Mouse (Mus musculus) kidney, postnatal 25 days (tissue): ENCODE data around the gene Nkpd1.
"Not testable (repeated sequence)": the region's sequence is repeated elsewhere in the genome, so short reads cannot be mapped to it uniquely, and the experiment has no call there.

Experiments
- DNase-seq, 2 experiments: peaks; one replicate each; pipeline ENCODE4 v3.0.0; 2021; ENCODE audit warnings: mixed read lengths in 2 of 2

The Nkpd1 gene

DNA sequence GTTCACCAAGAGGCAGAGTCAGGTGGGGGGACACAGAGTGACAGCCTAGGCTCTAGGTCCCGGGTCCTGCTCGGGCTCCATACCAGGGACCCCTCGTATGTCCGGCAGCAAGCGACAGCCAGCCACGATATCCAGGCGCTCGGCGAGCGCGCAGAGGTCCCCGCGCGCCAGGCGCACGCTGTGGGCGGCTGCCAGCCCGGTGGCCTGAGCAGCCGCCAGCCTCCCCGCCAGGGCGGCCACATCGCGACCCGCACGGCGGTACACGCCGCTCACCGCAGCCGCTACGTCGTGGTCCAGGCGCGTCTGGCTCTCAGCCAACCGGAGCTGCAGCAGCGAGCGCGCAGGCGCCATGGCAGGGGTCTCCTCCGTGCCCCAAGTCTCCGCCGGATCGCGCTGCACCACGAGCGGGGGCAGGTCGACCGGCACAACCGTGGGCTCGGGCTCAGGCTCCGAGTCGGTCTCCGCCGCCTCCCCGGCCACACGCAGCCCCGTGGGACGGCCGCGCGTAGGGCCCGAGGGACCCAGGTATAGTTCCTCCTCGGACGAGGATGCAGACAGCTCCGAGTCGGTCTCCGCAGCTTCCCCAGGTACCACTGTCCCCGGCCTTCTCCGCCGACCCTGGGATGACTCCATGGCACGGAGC is 10.5 kb upstream of the Nkpd1 start:
- DNase-seq, result peak; percentile 68

- no peak for DNase-seq
Observed at GRCm38 (mm10) chr7:19507612-19507981, 10.0 kb upstream of the Nkpd1 start.

GRCm38 (mm10) chr7:19508150-19508923 is 9.3 kb upstream of the Nkpd1 start, which contains the start of the genes Bloc1s3 and Trappc6a:
Bloc1s3 (minus strand) TSS chr7:19508367.
Trappc6a (plus strand) TSS chr7:19508395.
- peak; percentile 95 to 97 for DNase-seq

DNA sequence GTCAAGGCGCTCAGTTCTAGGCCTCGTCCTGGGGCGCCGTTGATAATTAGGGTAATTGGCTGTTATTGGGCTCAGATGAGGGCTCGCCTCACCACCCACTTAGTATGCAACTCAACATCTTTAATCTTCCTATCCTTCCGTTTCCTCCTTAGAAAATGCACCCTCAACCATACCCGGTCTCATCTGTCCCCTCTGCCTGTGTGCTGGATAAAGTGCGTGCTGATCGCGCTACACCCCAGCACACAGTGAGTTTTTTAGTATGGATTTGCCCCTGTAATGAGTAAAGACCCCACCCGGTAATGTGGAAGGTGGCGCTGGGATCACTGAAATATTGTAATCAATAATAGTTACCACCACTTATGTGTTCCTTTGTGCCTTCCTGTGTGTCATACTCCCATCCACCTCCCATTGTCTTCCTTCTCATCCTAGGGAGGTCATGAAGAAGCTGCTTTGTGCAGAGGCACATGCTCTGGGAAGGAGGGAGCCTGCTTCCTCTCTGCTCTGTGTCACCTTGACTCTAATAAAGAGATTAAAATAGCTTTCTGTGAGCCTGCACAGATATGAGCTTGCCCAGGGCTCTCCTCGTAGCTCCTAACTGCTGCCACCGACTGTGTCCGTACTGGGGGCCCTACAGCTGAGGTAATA is 8.6 kb upstream of the Nkpd1 start:
- no peak for DNase-seq

- no peak for DNase-seq
Observed at GRCm38 (mm10) chr7:19509786-19510185, 7.9 kb upstream of the Nkpd1 start.

- not testable (repeated sequence) for DNase-seq
Observed at GRCm38 (mm10) chr7:19511934-19512333, 5.7 kb upstream of the Nkpd1 start.

DNA sequence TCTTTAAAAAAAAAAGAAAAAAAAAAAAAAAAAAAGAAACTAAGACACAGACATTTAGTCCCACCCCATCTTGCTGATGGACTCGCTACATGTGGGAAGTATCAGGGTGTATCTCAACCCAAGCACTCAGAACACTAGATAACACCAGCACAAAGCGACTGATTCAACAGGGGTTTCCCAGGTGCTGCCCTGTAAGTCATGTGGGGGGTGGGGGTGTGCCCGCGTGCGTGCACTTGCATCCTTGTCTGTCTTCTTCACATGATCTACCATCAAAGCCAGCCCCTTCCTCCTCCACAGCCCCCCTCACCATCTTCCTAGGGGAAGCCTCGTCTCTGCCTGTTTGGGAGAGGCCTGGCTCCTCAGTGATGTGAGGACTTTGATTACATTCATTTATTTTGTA is 5.3 kb upstream of the Nkpd1 start:
- no peak for DNase-seq

- DNase-seq, result no peak
Observed at GRCm38 (mm10) chr7:19520032-19520431, 2.4 kb downstream of the Nkpd1 start.

DNA sequence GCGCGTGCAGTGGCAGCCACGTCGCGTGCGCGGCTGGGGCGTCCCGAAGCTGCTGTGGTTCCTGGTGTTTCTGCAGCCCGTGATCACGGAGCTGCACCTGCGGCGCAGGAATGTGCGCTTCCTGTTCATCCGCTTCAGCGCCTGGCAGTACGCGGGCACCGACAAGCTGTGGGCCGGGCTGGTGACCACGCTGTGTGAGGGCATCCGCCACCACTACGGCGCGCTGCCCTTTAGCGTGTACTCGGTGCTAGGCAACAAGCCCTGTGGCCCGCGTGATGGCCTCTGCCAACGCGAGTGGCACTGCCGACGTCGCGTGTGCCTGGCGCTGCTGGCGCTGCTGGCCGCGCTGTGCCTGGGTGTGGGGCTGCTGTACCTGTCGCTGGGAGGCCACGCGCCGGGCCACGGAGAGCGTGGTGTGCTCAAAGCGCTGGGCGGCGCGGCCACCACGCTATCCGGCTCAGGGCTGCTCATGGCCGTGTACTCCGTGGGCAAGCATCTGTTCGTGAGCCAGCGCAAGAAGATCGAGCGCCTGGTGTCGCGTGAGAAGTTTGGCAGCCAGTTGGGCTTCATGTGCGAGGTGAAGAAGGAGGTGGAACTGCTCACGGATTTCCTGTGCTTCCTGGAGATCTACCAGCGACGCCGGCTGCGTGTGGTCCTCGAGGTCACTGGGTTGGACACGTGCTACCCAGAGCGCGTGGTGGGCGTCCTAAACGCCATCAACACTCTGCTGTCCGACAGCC is 5.5 kb downstream of the Nkpd1 start:
- no peak for DNase-seq

- DNase-seq, result peak in 1 of 2 experiments; percentile 55
Observed at GRCm38 (mm10) chr7:19523757-19524419, 6.2 kb downstream of the Nkpd1 start.

DNA sequence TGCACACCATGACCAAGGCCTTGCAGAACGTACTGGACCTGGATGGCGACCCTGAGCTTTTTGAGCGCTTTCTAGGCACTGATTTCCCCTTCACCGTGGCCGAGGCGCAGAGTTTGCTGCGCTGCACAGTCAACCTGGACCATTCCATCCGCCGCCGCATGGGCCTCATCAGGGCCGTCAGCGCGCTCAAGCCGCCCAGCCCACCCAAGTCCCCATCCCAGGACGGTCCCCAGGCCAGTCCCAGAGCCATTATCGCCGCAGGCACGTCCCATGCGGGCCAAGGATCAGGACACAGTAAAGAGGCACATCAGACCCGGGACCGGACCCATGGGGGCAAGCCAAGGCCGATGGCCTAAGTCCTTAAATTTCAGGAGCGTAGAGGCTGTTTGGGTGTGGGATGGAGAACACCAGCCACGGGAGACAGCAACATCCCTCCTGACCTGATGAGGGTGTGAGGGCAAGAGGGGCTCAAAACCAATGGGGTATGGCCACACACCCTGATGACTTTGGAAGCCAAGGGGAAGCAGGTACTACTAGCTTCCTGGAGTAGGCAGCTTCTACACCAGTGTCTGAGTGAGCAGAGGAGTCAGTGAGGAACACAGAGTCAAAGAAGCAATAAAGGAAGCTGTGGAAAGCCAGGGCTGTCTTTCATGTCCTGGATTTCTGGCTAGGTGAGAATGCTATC is 6.9 kb downstream of the Nkpd1 start:
- no peak for DNase-seq

GRCm38 (mm10) chr7:19525105-19525481 is 7.5 kb downstream of the Nkpd1 start:
- DNase-seq, result no peak

DNA sequence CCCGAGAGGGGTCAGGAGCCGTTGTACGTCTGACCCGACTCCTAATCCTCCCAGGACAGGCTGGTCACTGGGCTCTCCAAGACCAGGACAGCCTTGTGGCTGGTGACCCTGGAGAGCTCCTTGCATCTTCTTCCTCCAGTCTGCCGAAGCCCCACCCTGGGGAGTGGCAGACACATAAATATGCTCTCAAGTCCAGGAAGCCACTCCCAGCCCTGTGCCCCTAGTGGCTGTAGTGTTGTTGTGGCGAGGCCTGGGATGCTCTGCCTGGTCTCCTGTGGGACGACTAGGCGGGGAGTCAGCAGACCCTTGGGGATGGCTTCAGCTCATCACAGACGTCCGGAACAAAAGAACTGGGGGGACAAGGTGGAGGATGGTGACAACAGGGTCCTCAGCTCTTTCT is 13.4 kb downstream of the Nkpd1 start:
- DNase-seq, result no peak

GRCm38 (mm10) chr7:19532240-19532639 is 14.6 kb downstream of the Nkpd1 start:
- DNase-seq, result no peak

DNA sequence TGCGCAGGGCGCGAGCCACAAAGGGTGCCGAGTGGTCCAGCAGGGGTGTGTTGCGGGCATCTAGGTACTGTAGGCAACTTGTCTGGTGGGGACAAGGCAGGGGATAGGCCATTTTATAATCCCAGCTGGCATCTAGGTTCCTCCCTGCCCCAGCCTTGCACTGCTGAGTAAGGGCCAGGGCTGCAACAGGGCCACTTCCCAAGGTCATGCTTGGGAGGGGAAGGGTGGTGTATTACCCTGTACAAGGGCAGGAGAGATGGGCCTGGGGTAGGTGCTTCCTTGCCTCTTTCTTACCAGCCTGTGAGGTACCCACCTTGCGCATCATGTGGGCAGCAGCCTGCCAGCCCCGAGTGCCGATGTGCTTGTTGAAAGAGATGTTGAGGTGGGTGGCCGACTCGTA is 17.0 kb downstream of the Nkpd1 start:
- no peak for DNase-seq

DNA sequence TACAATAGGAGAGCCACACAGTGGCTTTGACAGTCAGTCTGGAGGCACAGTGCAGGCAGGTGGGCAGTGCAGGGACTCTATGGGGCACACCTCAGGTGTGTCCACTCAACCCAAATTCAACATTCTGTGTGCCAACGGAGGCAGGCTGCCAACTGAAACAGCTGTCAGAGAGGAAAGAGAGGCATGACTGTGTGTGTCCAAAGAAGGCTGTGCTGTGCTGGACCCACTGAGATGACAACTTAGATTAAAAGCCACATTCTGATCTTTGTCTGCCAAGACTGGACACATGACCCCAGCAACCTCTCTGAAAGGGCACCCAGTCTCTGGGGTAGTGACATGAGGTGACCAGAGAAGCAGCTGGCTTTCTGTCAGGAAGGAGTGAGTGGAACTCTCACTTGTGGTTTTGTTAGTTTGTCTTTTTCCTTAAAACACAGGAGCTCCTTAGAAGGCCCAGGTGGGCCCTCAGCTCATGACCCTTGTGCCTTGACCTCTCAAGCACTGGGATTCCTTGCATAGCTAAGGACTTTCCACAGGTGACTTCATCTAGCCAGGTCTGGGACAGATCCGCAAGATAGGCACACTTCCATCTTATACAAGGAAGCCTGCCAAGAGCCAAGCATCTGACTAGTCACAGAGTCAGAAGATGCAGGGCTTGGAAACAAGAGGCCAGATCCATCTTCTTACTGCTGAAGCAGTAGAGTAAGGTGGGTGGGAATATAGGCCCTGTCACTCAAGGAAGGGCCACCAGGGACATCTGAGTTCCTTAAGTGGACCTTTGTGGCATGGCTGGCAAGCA is 23.3 kb downstream of the Nkpd1 start:
- peak in 1 of 2 experiments; percentile 30 for DNase-seq

DNA sequence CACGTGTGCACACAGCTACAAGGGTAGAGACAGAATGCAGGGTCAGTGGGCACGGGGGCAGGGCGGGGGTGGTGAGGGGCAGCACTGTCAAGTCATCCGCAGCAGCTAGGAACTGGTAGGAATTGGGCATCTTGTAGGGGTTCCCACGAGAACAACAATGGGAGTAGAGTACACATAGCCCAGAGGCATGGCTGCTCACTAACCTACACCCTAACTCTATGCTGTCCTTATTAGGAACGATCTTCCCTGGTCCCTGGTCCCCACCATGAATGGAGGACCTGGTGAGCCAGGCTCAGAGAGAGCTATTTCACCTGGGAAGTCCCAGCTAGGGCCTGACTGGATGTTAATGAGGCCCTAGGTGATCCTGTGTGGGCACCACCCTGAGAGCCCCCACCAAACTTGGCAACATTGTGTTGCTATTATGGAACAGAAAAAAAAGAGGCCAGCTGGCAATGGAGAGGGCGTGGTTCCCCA is 24.1 kb downstream of the Nkpd1 start:
- DNase-seq, result no peak

GRCm38 (mm10) chr7:19542155-19542691 is 24.6 kb downstream of the Nkpd1 start:
- DNase-seq, result peak in 1 of 2 experiments; percentile 68

DNA sequence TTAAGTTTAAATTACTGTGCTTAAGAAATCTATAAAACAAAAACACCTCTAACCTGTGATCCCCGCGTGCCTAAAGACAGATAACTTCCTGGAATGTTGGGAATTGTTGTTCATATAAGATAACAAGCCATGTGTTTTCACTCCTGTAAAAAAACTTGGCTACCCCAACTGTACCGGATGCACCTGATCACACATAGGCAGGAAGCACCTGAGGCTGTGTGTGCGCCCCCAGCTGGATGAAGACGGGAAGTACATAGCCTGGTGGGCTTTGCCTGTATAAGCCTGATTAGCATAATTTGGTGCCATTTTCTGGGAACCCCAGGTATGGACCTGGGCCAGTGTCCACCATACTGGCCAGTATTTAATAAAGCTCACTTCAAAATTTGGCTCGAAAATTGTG is 25.9 kb downstream of the Nkpd1 start:
- no peak for DNase-seq

DNA sequence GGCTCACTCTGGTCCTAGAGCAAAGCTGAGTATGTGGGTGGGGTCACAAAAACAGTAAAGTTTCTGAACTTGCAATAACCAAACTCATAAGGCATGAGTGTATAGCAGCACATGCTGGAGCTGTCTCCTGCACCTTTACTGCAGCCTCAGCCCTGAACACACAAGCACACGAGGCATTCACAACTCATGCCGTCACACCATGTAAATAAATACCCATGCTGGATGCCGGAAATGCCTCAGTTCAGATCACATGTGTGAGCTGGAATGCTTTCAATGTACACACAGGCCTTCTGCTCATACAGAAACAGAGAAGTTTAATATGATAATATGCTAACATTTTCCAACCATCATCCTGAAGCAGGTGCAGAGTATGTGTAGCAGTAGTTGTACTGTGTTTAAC is 28.4 kb downstream of the Nkpd1 start:
- no peak for DNase-seq
